Mouse (Mus musculus) layer of hippocampus, adult 9-11 months (tissue): ENCODE measurements around the gene Dnajc7.

Source experiments
- DNase-seq: peaks from one replicate; pipeline ENCODE4 v3.0.0; 2022

Dnajc7 gene

DNA sequence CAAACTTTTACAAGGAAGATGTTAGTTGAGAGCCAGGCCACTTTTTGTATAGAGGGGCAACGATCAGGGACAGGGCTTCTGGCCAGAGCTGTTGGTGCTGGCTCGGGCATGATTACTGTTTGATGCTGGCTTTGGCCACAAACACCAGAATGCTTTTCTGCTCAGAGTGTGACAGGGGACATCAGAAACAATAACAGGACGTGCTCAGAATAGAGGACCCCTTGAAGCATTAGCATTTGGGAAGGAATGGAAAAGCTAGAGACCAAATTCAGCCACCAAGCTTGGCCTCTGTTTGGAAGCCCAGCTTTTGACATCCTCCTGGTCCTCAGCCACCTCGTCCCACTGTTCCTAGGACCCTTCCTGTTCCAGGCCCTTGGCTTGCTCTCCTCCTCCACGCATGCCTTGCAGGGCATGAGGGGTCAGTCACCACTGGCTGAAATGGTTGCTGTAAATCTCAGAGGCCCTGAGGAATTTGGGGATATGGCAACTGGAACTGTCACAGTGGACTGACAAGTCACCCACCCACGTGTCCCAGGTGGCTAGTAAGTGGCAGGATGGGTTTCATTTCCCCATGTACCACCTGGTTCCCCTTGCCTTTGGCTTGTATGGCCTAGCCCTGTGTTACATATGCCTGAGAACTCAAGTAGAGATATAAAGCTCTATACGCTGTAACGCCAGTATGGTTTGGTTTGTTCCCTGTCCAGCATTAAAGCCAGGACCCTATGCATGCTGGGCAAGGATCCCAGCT, 41.9 kb downstream of the Dnajc7 start:
- no peak for DNase-seq

DNA sequence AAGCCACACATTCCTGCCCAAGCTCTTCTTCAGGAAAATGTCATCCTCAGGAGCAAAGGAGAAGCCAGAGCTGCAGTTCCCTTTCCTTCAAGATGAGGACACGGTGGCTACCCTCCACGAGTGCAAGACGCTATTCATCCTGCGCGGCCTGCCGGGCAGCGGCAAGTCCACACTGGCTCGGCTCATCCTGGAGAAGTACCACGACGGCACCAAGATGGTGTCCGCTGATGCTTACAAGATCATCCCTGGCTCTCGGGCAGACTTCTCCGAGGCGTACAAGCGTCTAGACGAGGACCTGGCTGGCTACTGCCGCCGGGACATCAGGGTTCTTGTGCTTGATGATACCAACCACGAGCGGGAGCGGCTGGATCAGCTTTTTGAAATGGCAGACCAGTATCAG, 43.7 kb downstream of the Dnajc7 start:
- no peak for DNase-seq

DNA sequence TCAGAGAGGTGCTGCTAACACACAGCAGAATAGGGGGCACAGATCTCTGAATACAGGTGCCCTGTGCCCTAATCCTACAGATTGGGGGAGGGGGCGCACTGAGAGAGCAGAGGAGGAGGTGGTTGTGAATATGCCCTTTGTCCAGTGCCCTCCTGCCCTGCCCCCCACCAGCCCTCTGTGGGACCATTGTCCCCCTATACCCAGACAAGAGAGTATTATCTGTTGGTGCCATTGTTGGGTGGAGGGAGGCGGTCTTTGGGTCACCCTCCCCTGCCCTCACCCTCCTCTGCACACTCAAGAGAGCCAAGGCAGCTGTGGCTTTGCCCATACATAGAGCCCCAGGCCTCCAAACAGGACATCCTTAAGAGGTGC, 44.5 kb downstream of the Dnajc7 start:
- DNase-seq: peak; percentile 94

DNA sequence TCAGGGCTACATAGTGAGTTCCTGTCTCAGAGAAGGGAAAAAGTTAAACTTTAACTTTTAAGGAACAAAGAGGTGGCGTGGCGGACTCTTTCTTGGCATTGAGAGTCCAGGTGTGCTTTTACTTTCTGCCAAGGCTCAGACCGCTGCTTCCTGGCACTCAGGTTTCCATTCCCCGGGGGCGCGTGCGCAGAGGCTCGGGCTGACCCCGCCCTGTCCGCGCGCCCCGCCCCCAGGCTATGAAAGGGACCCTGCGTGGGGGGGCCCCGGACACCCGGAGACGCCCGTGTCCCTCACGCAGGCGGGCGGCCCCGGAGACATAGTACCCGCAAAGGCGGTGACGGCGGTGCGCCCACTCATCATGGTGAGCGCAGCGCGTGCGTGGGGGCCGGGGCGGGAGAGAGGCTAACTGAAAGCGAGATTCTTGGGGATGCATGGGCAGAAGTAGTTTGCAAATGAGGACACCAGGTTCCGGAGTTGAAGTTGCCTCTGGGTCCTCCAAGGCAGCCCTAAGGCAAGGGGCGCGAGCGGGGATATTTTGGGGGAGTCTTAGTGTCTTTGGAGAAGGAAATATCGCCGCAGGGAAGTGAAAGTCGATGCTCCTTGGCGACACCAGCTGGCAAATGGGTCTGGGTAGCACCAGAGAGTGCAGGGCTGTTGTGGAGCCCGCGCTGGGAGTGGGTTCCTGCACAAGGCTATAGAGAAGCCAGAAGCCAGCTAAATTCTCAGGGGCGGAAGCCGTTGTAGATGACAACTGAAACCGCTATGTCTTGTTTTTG, 45.1 kb downstream of the Dnajc7 start, which contains the start of gene Cnp:
Gene Cnp, plus strand, starts transcription at position 197 of the 776 bp plus-strand sequence.
- peak; percentile 71 for DNase-seq

DNA sequence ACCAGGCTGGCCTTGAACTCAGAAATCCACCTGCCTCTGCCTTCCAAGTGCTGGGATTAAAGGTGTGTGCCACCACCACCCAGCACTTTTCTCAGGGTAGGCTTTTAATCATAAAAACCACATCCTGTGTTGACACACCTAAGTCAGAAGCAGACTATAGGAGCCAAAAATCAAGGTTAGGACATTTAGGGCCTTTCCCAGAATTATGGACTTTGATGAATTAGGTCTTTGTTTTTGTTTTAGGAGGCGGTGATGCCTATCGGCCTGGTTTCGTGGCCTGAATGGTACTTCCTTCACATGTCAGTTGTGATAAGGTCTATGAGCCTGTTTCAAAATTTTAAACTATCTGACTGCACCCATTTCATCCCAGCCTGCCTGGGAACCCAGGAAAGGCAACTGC, 45.8 kb downstream of the Dnajc7 start:
- DNase-seq: no peak

DNA sequence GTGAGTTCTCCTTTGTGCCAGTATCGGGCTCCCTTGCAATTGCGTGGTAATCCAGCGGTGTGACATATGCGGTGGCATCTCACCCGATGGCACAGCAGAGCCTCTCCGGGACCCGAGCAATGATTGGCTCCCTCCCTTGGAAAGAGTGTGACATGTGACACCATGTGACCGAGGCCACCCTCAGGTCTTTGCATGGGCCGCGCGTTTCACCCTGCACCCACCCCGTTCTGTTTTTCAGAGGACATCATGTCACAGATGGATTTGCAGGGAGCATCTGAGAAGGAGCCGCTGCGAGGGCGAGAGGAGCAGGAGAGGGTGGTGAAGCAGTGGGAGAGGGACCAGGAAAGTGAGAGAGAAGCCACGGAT, 48.8 kb downstream of the Dnajc7 start:
- peak; percentile 75 for DNase-seq

DNA sequence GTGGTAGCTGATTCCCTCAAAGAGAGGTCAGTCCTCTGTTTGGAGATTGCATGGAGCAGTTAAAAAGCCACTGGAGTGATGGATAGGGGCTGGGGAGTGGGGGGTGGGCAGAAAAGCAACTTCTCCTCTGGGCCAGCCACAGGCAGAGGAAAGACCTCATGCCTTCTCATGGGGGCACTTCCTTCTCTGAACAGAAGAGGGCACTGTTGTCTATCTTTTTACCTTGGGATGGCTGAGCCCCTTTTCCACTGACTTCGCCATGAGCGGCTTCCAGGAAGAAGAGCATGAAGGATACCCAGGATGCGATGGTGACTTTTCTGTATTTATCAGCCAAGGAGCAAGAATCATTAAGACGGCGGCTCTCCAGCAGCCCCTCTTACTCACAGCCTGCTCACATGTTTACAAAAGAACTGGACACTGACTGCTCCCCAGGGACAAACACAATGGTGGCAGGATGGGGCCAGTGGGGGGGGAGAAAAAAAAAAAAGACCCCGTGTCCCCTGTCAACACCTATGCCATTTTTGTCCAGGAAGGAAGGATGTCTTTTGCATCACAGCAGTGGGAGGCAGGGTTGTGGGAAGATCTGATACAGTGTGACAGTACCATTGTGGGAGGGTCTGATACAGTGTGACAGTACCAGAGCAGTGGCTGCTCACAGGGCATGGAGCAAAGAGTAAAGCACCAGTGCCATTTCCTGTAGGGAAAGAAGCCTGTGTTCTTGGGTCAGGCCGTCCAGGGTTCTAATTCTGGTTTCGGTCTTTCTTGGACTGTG, 49.4 kb downstream of the Dnajc7 start:
- peak; percentile 75 for DNase-seq

DNA sequence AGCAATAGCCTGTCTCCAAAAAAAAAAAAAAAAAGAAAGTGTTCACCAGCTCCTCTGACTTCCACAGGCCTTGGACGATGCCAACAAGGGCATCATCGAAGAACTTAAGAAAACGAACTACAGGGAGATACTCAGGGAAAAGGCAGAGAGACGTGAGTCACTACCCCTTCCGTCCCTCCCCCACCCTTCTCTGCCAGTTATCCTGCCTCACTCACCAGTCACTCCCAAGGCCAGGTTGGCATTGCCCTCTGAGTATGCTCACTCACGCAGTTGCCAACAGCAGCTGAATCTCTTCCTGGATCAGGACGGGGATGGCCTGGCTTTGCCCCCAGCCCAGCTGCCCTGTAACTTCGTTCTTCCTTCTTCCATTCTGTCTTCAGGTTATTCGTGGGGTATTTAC, 50.2 kb downstream of the Dnajc7 start:
- no peak for DNase-seq

DNA sequence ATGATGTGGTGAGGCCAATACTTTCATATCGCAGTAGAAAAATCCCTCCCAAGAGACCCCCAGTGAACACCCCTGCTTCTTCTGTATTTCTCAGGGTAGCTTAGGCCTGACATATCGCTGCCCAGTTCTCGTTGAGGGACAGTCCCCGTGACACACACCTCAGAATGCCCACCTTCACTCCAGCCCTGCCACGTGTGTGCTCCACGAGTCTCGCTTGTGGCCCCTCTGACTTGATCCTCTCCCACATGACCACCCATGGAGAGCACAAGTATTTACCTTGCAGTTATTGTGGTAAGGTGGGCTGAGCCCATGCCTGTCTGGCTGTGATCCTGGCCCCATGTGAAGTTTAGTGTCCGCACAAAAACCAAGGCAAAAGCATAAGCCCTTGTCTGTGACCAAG, 51.3 kb downstream of the Dnajc7 start:
- no peak for DNase-seq

DNA sequence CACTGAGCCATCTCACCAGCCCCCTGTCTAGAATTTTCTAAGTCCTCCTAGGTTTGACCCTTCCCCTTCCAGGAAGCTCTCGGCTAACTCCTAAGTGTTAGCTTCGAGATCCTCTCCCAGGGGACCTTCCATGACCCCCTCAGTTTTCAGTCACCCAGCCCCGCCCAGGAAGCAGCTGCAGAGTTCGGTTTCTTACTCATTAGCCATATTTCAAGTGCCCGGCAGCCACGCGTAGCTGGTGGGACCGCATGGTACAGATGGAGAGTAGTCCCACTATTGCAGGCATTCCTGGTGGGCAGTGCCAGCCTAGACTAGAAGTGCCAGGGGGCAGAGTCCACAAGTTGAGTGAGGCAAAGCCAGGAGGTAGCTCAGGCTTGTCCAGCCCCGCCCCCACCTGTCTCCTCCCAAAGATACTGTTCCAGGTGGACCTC, 52.1 kb downstream of the Dnajc7 start:
- no peak for DNase-seq

DNA sequence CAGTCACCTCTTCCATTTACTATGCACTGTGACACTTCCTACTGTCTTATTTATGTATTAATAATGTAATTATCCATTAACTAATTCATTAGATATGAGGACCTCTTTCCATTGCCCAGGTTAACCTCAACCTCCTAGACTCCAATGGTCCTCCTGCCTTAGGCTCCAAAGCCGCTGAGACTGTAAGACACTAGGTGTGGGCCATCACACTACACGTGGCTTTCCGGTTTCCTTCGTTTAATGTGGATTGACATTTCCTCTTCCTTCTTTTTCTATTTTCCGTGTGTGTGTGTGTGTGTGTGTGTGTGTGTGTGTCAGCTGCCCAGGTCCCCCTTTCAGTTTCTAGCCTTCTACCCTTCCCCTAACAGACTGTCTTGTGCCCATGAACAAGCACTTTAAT, 52.7 kb downstream of the Dnajc7 start:
- DNase-seq: no peak

DNA sequence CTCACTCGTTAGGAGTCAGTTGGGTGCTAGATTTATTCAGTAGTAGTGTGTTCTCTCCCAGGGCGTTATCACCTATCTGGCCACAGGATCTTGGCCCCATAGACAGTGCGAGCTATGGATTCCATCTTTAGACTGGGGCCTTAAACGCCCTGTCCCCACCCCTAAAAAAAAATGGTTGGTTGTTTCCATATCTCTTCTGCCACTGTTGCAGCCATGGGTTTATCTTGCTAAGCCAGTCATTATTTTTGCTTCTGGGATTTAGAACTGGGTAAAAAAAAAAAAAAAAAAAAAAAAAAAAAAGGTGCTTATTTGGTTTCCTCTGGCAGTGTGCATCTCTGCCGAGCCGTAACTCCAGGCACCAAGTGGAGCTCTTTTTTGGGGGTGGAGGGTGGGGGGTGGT, 55.3 kb downstream of the Dnajc7 start:
- DNase-seq: no peak

DNA sequence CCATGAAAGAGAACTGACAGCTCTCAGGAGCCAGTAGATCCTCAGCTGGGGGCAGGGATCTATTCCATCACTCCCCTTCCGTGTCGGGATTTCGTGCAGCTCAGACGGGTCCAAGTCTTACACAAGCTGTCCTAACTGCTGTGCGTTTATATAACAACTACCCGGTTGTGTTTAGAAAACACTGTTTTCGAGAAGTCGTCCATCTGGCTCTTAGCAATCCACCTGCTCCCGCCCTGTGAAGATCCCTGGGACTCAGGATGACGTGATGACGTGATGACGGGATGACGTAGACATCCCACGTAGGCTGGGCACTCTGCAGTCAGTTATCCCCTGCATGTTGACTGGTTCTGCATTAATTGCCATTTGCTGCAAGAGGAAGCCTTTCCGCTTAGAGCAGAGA, 55.7 kb downstream of the Dnajc7 start:
- DNase-seq: peak; percentile 88

DNA sequence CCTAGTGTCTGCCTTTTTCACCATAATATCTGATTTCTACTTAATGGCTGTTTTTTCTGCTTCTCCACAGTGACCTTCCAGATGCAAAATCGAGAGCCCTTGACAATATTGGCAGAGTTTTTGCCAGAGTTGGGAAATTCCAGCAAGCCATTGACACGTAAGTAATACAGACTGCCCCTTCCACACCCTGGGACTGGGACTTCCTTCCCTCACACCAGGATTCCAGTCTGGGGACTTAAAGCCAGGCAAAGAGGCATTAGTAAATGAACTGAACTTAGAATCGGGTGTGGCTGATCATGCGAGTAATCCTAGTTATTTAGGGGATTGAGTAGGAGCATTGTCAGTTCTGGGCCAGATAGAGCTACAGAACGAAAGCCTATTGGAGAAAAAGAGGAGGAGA, 58.2 kb downstream of the Dnajc7 start:
- DNase-seq: no peak

DNA sequence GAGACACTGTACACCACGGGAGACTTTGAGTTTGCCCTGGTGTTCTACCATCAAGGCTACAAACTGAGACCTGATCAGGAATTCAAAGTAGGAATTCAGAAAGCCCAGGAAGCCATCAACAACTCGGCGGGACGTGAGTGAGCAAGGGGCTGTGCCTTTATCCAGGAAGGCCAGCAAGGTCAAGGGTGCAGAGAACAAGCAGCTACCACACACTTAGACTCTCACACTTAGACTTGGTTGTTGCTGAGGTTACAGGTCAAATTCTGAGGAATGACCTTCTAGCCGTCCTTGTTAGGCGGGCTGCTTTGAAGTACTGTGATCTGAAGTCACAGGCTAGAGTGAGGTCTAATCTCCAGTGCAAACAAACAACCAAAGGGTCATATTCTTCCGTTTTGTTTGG, 60.5 kb downstream of the Dnajc7 start:
- DNase-seq: no peak

DNA sequence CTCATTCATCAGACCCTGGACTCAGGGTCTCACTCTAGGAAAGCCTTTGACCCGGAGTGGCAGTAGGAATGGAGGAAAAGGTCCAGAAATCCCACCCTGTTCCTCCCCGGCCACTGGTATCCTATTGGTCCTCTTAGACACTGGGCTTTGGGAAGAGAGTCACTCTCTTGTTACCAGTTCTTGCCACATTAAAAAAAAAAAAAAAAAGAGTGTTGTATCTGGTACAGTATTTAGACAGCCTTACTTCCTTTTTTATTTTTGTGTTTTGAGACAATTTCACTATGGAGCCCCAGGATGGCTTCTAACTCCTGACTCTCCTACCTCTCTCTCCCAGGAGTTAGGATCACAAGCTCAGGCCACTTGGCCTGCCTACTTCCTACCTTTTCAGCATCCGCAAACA, 62.4 kb downstream of the Dnajc7 start:
- no peak for DNase-seq

DNA sequence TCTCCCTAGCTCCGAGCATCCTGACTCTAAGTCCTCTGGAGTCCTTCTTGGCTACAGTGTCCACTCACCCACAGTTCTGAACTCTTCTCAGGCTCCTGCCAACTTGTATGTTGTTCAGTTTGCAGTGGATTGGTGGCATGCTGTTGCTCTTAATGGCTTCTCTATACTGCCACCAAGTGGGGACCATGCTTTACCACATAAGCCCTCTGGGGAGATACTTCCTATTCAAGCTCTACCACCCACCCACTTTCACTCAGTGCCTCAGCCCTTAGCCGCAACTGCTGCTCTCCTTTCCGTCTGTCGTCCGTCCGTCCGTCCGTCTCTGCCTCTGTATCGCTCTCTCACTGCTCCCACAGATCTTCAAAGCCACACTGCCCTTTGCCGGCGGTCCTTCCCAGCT, 64.4 kb downstream of the Dnajc7 start:
- DNase-seq: peak; percentile 83

DNA sequence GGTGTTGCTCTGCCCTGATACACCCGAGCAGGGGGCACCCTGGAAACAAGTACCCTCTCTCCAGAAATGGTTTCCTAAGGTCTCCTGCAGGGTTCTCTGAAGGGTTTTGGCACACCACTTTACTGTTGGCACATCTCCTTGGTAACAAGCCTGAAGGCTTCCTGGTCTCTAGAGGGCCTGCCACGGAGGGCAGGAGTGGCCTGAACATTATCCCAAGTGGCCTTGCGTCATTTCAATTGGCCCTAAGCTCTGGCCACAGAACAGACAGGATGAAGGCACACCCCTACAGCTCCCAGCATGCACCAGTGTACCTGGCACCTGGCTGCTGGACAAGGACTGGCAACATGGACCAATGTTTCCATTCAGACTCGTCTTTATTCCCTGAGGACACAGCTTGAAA, 67.1 kb downstream of the Dnajc7 start:
- no peak for DNase-seq

DNA sequence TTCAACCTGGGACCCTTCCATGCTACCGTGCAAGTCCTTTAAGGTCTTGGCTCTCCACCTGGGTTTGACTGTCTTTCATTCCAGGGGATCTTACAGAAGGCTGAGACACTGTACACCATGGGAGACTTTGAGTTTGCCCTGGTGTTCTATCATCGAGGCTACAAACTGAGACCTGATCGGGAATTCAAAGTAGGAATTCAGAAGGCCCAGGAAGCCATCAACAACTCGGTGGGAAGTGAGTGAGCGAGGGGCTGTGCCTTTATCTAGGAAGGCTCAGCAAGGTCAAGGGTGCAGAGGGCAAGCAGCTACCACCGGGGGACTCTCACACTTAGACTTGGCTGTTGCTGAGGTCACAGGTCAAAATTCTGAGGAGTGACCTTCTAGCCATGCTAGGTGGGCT, 69.9 kb downstream of the Dnajc7 start:
- DNase-seq: no peak

DNA sequence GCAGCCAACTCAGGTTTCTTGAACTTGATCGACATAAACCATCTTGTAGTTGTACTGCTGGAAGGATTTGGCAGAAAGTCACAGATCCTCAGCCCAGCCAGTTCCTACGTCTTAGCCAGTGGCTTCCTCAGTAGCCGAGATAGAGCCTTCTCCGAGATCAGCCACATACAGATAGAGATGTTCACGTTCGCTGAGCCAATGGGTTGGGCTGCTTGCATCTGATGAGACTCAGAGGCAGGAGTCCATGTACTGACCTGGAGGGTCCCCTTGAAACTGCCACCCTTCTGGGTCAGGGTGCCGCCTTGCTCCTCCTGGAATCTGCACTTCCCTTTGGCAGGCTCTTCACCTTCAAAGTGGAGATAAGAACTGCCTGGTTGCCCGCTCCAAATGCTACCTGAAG, 70.5 kb downstream of the Dnajc7 start:
- DNase-seq: no peak

DNA sequence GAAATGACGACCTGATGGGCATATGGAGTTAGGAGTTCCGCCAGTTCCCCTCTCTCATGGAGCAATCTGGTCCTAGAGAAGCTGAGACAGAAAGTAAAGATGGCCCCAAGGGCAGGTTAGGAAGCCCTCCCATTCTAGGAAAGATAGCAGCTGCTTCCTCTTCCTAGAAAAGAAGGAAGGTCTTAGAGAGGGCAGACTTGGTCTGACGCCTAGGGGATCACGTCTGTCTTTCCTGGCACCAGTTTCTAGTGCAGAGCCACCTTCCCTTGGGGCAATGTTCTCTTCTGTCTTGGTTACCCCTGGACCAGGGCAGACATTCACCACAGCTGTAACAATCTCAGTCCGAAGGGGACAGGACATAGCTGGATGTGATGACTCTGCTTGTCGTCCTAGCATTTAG, 71.8 kb downstream of the Dnajc7 start:
- DNase-seq: no peak

DNA sequence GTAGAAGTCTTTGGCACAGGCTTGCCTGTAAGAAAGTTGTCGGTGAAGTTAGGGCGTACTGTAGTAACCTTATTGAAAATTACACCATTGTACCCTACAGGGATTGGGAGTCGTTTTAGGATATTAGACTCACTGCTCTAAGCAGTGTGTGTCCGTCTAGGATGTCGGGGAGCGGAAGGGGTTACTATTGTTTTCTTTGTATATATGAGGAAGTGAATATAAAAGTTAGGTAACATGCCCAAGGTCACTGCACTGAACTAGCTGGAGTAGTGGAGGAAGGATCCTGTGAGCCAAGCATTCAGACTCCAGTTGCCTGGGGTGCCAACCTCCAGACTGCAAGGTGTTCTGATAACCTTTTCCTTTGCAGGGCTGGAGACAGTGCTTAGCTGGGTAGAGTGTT, 73.0 kb downstream of the Dnajc7 start:
- DNase-seq: no peak

DNA sequence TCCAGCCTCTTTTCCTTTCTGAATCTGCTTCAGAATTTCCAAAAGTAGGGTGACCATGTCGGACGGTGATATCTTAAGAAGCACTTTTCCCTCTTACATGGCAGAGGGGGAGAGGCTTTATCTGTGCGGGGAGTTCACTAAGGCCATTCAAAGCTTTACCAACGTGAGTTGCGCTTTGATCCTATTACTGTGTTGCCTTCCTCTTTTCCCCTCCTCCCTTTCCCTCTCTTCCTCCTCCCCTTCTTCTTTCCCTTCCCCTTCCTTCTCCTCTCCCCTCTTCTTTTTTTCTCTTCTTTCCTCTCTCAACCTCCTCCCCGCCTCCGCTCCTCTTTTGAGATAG, 74.3 kb downstream of the Dnajc7 start:
- DNase-seq: no peak
